Mouse (Mus musculus): ENCODE measurements at regions not wholly inside any gene's neighbourhood (a gene's known extent, or its start where the extent isn't known, plus 50 kb on each side); places are given as distances from the start of the nearest gene placed in this dataset.
A peak's percentile ranks its signal among the peaks of the same experiment; 100 is the strongest.

- DNase-seq = peak; percentile 16
Measured at GRCm38 (mm10) chr3:133877310-133877709, 332.4 kb upstream of the Tet2 start.

- DNase-seq = no peak
Measured at GRCm38 (mm10) chr3:133880626-133881025, 335.7 kb upstream of the Tet2 start.

GRCm38 (mm10) chr3:133901931-133902330, 334.4 kb upstream of the Cxxc4 start:
- no peak for DNase-seq

- DNase-seq = no peak
Measured at GRCm38 (mm10) chr3:133922200-133922599, 314.1 kb upstream of the Cxxc4 start.

DNA sequence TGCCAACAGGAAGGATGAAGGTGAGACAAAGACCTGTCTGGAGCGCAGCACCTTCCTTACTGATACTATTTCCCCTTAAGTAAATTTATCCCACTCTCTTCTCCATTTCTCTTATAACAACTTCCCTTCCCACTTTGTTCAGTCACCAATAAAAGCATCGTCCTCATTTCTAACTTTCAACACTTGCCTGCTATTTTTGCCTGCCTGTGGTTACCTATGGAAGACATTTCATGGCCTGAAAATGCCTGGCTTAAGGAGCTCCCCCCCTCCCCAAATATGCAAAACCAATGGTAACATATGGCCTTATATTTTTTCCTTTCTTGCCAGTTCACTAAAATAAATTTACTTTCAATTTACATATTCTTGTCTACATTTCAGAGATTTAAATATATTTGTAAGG, 271.0 kb upstream of the Cxxc4 start:
- no peak for DNase-seq

GRCm38 (mm10) chr3:133968176-133968575, 268.1 kb upstream of the Cxxc4 start:
- DNase-seq = no peak

DNA sequence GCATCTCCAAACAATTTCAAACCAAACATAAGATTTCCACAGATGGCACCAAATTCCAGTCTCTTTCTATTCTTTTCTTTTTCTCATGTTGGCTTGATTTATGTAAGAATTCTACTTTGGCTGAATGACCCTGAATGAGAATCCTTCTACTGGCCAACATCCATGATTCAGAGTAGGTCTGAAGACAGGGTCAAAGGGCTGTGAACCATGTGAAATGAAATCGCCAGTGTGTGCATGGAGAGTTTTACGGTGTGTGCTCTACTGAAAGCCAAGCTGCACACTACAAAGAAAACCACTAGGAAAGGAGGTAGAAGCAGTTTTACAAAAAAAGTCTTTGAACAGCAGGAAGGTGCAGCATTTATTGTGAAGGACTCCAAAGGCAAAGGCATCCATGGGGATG, 263.5 kb upstream of the Cxxc4 start:
- no peak for DNase-seq

DNA sequence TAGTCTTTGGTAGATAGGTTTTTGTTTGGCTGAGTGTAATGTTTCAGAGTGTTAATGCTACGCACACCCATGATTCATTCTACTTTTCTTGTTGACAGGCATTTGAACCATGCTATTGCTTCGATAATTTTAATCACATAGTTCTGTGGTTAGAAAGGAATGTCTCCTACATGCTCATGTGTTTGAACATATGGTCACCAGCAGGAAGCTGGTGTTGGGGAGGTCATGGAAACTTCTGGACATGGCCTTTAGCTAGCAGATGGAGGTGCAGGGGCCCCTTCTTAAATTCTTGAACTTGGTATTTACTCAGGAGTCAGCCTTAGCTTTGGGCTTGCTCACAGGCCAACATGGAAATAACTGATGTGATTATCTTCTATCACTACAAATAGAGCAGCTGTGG, 248.6 kb upstream of the Cxxc4 start:
- no peak for DNase-seq

GRCm38 (mm10) chr3:133993971-133994370, 242.3 kb upstream of the Cxxc4 start:
- no peak for DNase-seq

DNA sequence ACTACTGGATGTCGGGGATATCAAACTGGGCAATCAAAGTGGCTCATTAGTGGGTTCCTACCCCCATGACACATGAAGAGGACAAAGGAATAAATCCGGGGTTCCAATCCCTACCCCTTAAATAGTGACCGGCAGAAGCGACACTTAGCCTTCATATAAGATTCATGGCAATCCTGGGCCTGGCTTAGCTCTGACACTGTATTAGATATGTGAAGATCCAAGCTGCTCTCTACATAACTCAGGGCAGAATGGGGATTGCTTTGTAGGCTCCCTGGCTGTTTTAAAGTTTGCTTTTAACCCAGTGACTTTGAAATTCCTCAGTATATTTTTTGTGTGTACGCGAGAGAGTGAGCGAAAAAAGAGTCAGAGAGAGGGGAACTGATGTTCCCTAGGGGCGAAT, 236.3 kb upstream of the Cxxc4 start:
- DNase-seq = no peak

DNA sequence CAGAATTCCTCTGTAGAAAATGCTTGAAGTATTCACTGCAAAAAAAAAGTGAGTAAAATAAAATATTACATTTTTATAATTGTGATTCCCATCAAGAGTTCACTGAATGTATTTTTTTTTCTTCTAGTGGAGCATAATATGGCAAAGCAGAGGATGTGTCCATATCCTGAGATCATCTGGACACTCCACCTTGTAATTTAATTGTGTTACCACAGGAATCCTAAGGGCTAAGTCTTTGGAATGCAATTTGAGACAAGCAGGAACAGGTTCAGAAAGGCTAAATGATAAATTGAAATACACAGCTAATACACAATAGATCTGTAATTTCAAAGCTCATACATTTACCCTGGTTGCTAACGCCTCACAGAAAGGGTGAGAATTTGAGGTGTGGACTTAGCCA, 235.7 kb upstream of the Cxxc4 start:
- no peak for DNase-seq

DNA sequence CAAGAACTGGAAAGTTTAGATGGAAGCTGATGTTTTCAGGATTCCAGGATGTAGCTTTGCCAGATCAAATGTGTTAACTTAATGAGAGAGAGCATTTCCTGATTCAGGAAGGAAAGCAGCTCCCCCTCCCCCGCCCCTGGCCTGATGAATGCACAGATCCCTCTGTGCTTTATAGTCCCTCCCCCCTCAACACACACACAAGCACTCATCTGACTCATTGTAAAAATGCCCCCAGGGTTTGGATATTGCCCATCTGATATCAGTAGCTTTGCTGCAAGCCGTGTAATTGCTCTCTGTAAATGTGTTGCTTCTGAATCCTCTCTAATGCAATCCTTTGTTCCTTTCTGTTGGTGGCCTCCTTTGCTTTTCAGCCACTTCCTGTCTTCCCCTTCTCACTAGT, 221.5 kb upstream of the Cxxc4 start:
- no peak for DNase-seq

GRCm38 (mm10) chr3:134015412-134015811, 220.9 kb upstream of the Cxxc4 start:
- DNase-seq = no peak

DNA sequence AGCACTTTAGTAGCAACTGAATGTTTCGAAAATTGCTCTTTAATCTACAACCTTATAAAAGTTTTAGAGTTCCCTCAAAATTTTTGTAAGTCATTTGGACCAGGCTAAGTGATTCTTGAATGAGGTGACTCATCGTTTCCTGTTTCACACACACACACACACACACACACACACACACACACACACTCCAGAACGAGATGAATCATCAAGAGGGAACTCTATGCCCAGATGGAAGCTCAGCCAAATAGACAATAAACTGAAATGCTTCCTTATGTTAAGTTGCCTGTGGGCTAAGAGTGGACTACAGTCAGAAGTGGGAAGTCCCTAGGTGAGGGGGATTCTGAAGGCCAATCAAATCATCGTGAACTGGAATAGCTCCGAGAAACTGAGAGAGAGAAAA, 202.4 kb upstream of the Cxxc4 start:
- DNase-seq = peak; percentile 2

GRCm38 (mm10) chr3:134036310-134036934, 199.9 kb upstream of the Cxxc4 start:
- no peak for DNase-seq

DNA sequence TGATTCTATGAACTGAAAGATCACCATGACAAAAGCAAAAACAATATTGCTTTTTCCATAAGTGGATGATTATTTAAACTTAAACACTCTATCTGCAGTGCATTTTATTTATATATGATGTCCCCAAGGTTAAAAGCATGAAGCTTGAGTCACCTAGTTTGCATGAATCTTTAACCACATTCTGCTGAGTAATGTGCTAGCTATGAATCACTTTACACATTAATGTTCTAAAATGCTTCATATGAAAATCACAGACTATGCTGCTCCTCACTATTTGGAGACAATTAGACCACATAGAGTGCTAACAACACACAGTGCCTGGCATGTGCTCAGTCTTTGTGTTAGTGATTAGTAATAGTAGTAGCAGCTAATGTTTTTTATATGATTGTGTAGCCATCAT, 185.6 kb upstream of the Cxxc4 start:
- DNase-seq = no peak

DNA sequence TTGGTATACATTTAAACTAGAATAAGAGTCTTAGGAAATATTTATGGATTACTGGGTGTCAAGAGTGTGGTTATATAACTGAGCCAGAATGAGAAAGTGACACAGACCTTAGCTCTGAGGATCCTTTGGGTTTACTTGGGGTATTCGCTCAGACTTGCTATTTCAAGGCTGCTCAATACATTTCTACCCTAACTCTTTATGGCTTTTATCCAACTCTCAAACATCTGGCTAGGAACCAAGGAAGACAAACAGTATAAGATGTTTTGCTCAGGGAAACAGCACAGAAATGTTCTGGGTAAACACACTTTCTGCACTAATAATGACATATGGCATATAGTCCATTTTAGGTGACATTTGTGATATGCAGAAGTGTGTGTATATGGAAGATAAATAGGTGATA, 153.8 kb upstream of the Cxxc4 start:
- DNase-seq = no peak

DNA sequence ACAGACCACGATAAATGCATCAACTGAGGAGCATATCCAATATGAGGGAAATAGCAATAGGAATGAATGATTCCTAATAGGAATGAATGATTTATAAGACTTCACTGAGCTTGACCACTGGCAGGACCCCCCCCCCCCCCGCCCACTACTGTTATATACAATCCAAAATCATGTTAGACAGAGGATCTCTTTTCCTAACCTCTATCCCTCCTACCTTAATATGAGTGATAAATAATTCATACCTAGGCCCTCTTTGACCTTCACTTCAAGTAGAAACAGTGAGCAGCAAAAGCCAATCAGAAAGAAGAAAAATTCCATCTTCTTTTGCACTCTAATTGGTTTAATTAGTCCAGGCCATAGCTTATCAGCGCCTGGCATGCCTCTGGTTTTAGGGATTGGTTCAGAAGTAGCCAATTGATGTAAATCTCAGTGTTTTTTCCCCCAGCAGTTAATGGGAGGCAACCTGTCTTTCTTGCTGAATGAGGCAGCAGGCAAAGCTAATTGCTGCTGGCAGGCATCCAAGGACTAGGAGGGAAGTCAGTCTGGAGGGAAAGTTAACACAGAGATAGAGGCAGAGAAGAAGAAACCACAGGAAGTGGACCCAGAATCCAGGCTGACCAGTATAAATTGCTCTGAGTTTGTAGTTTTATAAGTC, 136.7 kb upstream of the Cxxc4 start:
- peak; percentile 15 for DNase-seq

- DNase-seq = no peak
Measured at GRCm38 (mm10) chr3:134102151-134102738, 134.0 kb upstream of the Cxxc4 start.

- no peak for DNase-seq
Measured at GRCm38 (mm10) chr3:134104625-134105024, 131.7 kb upstream of the Cxxc4 start.

DNA sequence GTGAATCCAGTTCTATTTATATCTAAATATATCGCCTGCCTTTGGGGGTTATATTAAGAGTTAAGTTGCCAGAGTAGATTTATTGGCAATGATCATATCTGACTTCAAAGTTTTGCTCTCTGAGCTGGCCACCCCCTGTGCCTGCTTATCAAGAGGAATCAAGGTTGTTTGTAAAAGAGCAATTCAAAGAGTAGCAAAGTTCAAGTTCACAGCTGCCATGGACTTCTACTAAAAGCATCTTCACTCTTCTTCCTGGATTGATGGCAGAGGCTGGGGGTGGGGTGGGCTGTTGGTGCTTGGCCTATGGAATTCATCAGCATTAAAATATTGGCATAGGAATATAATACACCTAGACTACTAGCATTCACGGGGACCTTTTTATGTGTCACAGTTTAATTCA, 131.2 kb upstream of the Cxxc4 start:
- no peak for DNase-seq

DNA sequence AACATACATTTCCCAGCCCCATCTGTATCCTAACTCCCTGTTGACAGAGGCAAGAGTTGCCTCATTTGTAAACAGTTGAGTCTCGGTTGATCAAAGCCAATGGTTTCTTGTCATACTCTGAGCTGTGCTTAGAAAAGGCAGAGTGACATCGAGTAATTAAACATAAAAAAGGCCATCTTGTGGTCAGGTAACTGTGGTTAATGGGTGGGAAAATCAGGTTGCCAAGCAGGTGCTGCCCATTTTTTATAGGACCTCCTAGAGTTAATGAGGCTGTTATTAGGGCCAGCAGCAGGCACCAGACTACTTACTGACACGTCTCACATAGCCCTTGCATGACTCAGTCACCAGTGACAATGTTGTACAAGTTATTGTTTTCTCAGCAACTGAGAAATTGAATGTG, 130.7 kb upstream of the Cxxc4 start:
- no peak for DNase-seq

DNA sequence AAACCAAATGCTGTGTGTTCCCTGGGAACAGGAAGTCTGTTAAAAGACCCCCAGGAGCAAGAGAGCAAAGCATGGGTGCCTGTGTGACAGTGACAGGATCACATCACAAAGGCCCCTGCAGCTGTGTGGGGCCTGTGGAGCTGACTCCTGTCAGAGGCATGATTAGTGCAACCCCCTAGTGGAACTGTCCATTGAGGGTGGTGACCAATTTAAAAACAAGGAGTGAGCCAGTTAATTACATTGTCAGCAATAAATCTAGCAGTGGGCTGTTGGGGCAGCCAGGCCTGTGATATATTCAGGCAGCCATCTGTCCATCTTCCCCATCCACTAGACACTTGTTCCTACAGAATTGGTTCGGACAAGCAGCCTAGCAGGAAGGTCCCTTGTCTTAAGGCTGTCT, 121.8 kb upstream of the Cxxc4 start:
- DNase-seq = no peak

DNA sequence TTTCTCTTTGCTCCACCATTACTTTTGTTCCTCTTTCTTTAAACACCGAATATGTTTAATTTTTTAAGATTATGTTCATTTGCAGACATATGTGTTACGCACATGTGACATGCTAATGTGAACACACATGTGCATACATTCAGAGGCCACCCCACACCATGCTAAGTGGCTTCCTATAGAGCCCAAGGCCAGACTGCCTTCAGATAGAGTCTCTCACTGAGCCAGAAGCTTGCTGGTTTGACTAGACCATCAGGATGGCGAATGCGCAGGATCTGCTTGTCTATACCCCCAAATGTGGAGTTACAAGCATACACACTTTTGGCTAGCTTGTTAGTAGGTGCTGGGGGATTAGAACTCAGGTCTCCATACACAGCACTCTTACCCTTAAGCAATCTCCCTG, 121.3 kb upstream of the Cxxc4 start:
- no peak for DNase-seq

DNA sequence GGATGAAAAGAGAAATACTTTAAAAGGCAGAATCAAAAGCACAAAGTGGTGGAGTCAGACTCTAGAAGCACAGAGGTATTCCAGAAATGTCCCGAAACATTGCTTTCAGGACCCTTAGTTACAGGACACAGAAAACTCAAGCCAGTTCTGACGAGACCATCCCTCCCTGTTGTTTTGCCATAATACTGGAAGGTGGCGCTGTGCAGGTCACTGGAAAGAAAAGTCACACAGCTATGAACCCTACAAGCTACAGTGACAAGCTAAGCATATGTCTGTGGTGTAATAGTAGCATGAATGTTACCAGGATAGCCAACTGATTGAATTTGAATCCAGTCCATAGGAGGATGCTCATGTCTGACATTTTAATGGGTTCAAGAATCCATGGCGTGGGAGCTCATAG, 117.4 kb upstream of the Cxxc4 start:
- DNase-seq = no peak

Measured in lung, postnatal 10 days (tissue).